Mouse (Mus musculus) liver, embryonic 12.5 days (tissue): ENCODE results near the gene Bub1. TPM values are rescaled to one million over a fixed set of nuclear protein-coding genes. Genes with fewer than 3 reads are reported as not detected.
A peak's percentile ranks its signal among the peaks of the same experiment; 100 is the strongest.

Source experiments
- ATAC-seq: fragments of 200-750 bp; cut with Nextera tagmentation; 2 replicates; pipeline ENCODE4 v1.8.0; 2017; ENCODE audit warnings: moderate number of reproducible peaks, mild to moderate bottlenecking, moderate library complexity
- H3K27ac ChIP-seq: fragments of 300-500 bp; sonication (generic); 2 replicates; pipeline ENCODE4 v1.5.1; 2016; ENCODE audit warnings: mild to moderate bottlenecking
- H3K27me3 ChIP-seq: fragments of 300-500 bp; sonication (generic); replicated peaks from 2 replicates; pipeline ENCODE4 v1.6.1; 2016; ENCODE audit warnings: mild to moderate bottlenecking, moderate library complexity
- H3K36me3 ChIP-seq: fragments of 300-500 bp; sonication (generic); 2 replicates; pipeline ENCODE4 v1.6.1; 2016; ENCODE audit warnings: mild to moderate bottlenecking, moderate library complexity
- H3K4me1 ChIP-seq: fragments of 300-500 bp; sonication (generic); 2 replicates; pipeline ENCODE4 v1.6.1; 2016
- H3K4me2 ChIP-seq: fragments of 300-500 bp; sonication (generic); 2 replicates; pipeline ENCODE4 v1.6.1; 2016; ENCODE audit warnings: mild to moderate bottlenecking, moderate library complexity
- H3K4me3 ChIP-seq: fragments of 300-500 bp; sonication (generic); 2 replicates; pipeline ENCODE4 v1.5.1; 2016; ENCODE audit warnings: mild to moderate bottlenecking, moderate library complexity
- H3K9ac ChIP-seq: fragments of 300-500 bp; sonication (generic); 2 replicates; pipeline ENCODE4 v1.6.1; 2016; ENCODE audit warnings: mild to moderate bottlenecking, moderate library complexity
- H3K9me3 ChIP-seq: fragments of 300-500 bp; sonication (generic); replicated peaks from 2 replicates; pipeline ENCODE4 v1.6.1; 2016; ENCODE audit warnings: mild to moderate bottlenecking, moderate library complexity
- WGBS: fragments of 180-500 bp; shearing (Covaris S2); methylation state at CpG from one replicate; pipeline ENCODE4 v1.1.7; 2016; ENCODE audit not compliant: insufficient replicate concordance; 5-methylcytosine and 5-hydroxymethylcytosine counted together
- polyA plus RNA-seq: library from polyadenylated mRNA; unstranded; fragments of >200 nt; fragmentation: Nextera tagmentation; extraction: Ambion mirVana; gene quantifications from 2 replicates; pipeline ENCODE4 v1.2.1, GENCODE M21; 2016

The Bub1 gene
- polyA plus RNA-seq: 53.1 and 55.3 TPM in 2 replicates

DNA sequence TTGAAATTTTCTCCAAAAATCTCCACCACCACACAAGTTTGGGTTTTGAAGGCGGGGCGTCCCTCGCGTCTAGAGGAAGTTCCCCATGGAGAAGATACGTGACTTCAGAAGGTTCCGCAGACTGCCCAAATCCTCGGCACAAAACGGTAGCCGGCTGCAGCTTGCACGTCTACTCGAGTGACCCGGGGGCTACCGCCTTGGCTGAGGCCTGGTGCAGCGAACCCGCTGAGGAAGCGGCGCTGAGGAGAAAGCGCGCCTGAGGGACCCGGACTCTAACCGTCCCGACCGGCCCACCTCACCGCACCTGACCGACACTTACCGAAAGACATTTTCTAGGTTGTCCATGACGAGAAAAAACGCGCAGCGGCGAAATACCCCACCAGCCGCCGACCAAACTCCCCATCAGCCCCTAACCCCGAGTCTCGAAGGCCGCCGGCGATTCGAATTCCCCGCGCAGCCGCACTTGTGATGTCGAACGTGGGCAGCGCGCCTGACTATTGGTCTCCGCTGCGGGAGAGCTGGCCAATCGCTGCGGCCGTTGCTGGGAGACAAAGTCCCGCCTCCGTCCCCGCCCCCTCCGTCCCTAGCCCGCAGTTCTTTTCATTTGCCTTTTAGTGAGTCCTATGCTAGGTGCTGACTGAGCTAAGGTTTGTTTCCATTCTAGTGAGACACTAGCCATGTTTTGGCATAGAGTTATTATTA, at the start of gene Bub1:
Gene Bub1, minus strand, starts transcription at position 465 of the 702 bp plus-strand sequence.
- peak within 1 kb of the TSS; percentile 84 for H3K4me2 ChIP-seq
- under 1% methylated on average over 56 of the region's 56 CpGs for WGBS
- H3K4me1 ChIP-seq: peaks cover 15% of the 10 kb centered on the region
- no peaks in the 10 kb centered on the region for H3K9me3 ChIP-seq
- peaks cover 8% of the 10 kb centered on the region for H3K27me3 ChIP-seq
- peaks cover 17% of the 10 kb centered on the region for H3K36me3 ChIP-seq
- H3K9ac ChIP-seq: peak within 1 kb of the TSS; percentile 85
- peak; percentile 98 for ATAC-seq
- H3K4me3 ChIP-seq: peak within 1 kb of the TSS; percentile 91
- H3K27ac ChIP-seq: peak within 1 kb of the TSS; percentile 73

DNA sequence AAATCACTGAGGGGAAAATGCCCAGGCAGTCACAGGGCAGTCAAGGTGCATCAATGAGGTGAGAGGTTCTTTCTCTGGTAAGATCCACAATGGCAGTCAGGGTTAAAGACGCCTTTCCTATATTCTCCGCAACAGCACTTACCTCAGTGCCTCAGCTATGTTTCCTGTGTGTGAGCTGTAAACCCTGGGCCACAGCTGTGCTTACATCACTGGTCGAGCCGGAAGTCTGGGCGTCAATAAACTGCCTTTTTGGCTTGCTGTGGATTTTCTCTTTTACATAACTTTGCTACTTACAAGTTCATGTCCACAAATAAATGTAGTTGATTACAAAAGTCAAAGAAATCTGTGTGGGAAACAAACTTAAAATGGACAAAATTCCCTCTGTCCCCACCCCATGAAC, 49.4 kb upstream of the Bub1 start:
- Histone ChIP-seq H3K36me3 (no peaks in the 10 kb centered on the region), H3K9ac (no peak overlapping the region), H3K27me3 (peaks cover 8% of the 10 kb centered on the region; the same call in 1 of the 2 replicates), H3K4me1 (no peaks in the 10 kb centered on the region), H3K27ac (no peak overlapping the region), H3K9me3 (no peaks in the 10 kb centered on the region), H3K4me3 (no peak overlapping the region), H3K4me2 (no peak overlapping the region)
- 74% methylated on average over 5 of the region's 5 CpGs for WGBS
- no peak for ATAC-seq

DNA sequence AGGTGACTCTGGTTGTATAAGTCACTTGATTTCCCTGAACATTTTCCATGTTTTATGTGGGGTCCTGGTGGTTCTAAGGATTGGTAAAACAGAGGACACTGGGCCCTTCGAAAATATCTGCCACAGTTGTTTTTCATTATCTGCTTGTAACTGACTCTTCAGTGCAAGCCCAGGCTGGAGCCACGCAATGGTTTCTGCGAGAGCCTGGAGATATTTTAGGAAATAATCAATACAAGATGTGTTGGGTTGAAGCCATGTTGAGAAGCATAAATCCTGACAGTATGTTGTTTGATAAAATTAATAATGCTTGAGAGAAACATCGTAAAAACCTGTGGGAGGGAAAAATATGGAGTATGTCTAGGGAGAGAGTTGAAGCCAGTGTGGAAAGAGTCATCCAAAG, 32.7 kb upstream of the Bub1 start:
- WGBS: 66% methylated on average over 4 of the region's 4 CpGs
- Histone ChIP-seq H3K4me2 (no peak overlapping the region), H3K36me3 (no peaks in the 10 kb centered on the region), H3K9me3 (no peaks in the 10 kb centered on the region), H3K27ac (no peak overlapping the region), H3K9ac (no peak overlapping the region), H3K4me3 (no peak overlapping the region), H3K4me1 (no peaks in the 10 kb centered on the region), H3K27me3 (no peaks in the 10 kb centered on the region)
- ATAC-seq: no peak

DNA sequence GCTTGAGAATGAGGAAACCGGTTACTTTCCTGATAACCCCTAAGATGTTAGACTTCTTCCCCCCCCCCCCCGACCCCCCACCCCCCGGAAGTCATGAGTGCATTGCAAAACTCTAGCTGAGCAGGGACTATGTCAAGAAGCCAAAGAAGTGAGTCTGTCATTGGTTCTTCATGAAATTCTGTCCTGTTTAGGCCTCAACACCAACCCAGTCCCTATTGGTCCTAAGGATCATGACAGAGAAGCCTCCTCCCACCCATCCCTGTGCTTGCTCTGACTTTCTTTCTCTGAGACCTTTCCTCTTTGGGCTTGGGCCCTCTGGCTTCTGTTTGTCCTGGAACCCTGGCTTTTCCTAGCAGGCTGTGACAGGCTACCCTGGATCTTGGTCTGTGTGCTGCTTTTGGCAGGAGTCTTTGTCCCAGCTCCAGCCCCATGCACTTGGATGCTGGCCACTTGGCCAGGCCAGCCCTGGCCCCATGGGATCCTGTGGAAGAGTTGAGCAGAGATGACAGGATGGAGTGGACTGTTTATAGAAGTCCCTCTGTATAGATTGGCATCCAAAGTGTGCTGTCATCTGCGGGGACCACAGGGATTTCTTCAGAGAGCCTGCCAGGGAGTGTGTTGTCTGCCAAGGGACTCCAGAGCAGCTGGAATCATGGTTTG, 22.8 kb upstream of the Bub1 start:
- Histone ChIP-seq H3K9me3 (no peaks in the 10 kb centered on the region), H3K4me1 (no peaks in the 10 kb centered on the region), H3K27me3 (no peaks in the 10 kb centered on the region; the same call in 1 of the 2 replicates), H3K4me3 (no peak overlapping the region), H3K4me2 (no peak overlapping the region), H3K9ac (no peak overlapping the region), H3K27ac (no peak overlapping the region), H3K36me3 (no peaks in the 10 kb centered on the region)
- no peak for ATAC-seq
- WGBS: 55% methylated on average over 3 of the region's 4 CpGs

DNA sequence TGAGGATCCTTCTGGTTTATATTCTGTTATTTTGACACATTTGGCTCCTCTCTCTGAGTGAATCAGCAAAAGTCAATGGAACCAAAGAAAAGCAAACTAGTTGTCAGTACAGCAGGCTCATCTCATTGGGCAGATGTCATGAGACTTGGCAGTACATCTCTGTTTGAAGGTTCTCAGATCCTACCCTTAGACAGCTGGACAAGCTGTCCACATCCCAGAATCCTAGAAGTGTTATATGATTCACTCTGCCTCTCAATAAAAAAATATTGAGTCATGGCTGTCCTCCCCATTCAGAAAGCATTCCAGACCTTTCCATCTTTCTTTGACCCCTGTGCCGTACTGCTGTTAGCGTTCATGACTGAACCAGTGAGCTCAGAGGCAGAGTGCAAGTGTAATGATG, 18.7 kb upstream of the Bub1 start:
- no peaks in the 10 kb centered on the region for H3K4me1 ChIP-seq
- H3K4me2 ChIP-seq: no peak overlapping the region
- H3K27me3 ChIP-seq: no peaks in the 10 kb centered on the region; the same call in none of the 2 replicates
- no peaks in the 10 kb centered on the region for H3K9me3 ChIP-seq
- WGBS: 74% methylated on average over 2 of the region's 2 CpGs
- H3K27ac ChIP-seq: no peak overlapping the region
- no peaks in the 10 kb centered on the region for H3K36me3 ChIP-seq
- no peak overlapping the region for H3K4me3 ChIP-seq
- no peak overlapping the region for H3K9ac ChIP-seq
- ATAC-seq: no peak

DNA sequence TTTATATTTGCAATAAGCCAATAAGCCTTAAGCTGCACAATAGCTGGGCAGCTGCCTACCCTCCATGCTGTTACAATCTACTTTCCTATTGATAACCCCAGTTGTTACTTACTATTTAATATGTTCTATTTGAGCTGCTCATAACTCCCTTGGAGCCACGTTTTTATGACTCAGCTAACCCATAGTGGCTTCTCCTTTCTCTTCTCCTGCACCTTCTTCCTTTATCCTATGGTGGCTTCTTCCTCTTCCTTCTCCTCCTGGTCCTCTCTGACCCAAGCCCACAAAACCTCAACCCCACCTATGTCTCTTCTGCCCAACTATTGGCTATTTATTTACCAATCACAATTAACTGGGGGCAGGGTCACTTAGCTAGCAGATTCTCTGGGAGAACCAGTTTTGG, 14.9 kb upstream of the Bub1 start:
- no peaks in the 10 kb centered on the region for H3K9me3 ChIP-seq
- ATAC-seq: no peak
- no peaks in the 10 kb centered on the region for H3K36me3 ChIP-seq
- peaks cover 21% of the 10 kb centered on the region for H3K27me3 ChIP-seq
- no peak overlapping the region for H3K27ac ChIP-seq
- H3K4me2 ChIP-seq: no peak overlapping the region
- H3K4me3 ChIP-seq: no peak overlapping the region
- H3K9ac ChIP-seq: no peak overlapping the region
- 11% methylated on average over 1 of the region's 1 CpGs for WGBS
- no peaks in the 10 kb centered on the region for H3K4me1 ChIP-seq

DNA sequence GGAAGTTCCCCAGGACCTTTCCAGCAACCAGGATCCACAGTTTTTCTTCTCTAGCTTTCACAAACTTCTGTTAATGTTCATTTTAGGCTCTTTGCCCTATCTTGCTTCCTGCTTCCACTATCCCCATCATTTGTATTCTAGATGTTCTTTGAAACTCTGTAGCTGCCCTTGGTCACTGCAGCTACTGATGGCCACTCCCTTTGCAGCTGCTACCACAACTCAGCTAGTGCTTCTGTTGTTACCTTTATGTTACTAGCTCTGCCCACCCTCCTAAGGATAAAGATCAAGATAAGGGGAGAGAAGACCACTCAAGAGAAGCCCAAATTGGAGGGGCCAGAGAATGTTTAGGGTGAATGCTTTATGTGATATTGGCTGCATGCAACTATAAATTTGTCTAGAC, 14.3 kb upstream of the Bub1 start:
- no peak overlapping the region for H3K4me3 ChIP-seq
- no peaks in the 10 kb centered on the region for H3K9me3 ChIP-seq
- H3K9ac ChIP-seq: no peak overlapping the region
- H3K36me3 ChIP-seq: no peaks in the 10 kb centered on the region
- no peak overlapping the region for H3K4me2 ChIP-seq
- no peak overlapping the region for H3K27ac ChIP-seq
- no peaks in the 10 kb centered on the region for H3K4me1 ChIP-seq
- H3K27me3 ChIP-seq: peaks cover 26% of the 10 kb centered on the region
- no peak for ATAC-seq

DNA sequence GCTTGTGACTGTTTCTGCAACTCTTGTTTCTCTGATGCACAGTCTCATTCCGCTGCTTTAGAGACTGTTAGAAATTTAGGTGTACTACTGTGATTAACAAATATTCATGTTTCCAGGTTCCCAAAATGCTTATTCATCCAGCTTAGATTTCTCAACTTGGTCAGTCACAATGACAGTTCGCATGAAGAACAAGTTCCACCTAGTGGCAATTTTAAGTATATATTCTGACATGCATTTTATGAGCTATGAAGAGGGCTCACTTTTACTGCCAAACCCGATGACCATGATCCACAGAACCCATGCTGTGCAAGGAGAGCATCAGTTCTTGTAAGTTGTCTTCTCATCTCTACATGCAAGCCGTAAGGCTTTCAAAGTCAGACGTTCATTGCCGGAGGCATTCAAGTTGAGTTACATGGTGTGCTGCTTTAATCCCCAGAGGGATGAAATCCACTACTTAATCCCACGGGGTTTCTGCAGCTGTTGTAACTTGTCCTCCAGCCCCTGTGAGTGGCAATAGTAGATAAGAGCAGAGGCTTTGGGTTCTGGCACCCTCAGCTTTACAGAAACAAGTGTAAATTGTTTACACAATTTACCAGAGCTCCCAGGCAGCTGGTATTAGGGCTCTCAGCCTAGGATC, 13.8 kb upstream of the Bub1 start:
- Histone ChIP-seq H3K4me3 (no peak overlapping the region), H3K27ac (no peak overlapping the region), H3K4me1 (no peaks in the 10 kb centered on the region), H3K4me2 (no peak overlapping the region), H3K9me3 (no peaks in the 10 kb centered on the region), H3K9ac (no peak overlapping the region), H3K36me3 (no peaks in the 10 kb centered on the region), H3K27me3 (peaks cover 32% of the 10 kb centered on the region)
- ATAC-seq: no peak
- WGBS: 36% methylated on average over 7 of the region's 7 CpGs

DNA sequence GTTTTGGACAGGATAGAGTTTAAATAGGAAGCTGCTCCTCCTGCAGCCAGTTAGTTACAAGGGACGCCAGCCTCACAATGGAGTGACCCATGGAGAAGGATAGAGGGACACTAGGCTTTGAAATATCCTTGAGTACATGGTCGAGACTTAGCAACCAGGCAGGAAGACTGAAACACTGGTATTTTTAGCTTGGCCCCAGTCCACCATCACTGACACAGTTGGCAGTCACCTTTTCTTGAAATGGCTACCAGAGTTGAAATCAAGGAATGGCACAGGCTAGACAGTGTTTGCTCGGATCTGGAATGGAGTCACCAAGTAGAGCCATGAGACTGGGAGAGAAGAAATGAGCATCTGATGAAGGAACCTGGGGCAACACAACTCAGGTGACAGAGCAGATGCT, 10.8 kb upstream of the Bub1 start:
- H3K4me2 ChIP-seq: no peak overlapping the region
- no peak overlapping the region for H3K4me3 ChIP-seq
- no peaks in the 10 kb centered on the region for H3K36me3 ChIP-seq
- H3K9ac ChIP-seq: no peak overlapping the region
- H3K4me1 ChIP-seq: no peaks in the 10 kb centered on the region
- H3K27ac ChIP-seq: no peak overlapping the region
- H3K9me3 ChIP-seq: no peaks in the 10 kb centered on the region
- WGBS: 50% methylated on average over 3 of the region's 3 CpGs
- H3K27me3 ChIP-seq: peaks cover 60% of the 10 kb centered on the region
- ATAC-seq: no peak

DNA sequence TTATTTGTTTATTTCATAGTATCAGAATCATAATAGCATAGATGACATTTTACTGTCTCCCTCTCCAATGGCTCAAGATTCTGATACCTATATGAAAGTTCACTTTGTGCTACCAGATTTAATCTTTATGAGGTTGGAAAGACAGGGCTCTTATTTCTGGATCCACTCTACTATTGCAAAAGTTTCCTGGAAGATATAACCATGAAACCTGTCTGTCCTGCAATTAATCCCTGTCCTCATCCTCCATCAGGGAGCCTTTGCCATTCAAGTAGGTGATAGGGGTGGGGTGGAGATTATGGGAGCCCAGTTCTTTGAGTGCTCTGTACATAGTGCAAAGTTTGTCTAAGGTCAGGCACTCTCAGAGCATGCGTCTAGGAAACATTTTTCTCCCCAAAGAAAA, 9.7 kb upstream of the Bub1 start:
- H3K27ac ChIP-seq: no peak overlapping the region
- H3K4me1 ChIP-seq: no peaks in the 10 kb centered on the region
- H3K36me3 ChIP-seq: no peaks in the 10 kb centered on the region
- H3K27me3 ChIP-seq: peaks cover 68% of the 10 kb centered on the region
- no peaks in the 10 kb centered on the region for H3K9me3 ChIP-seq
- ATAC-seq: no peak
- H3K4me3 ChIP-seq: no peak overlapping the region
- no peak overlapping the region for H3K9ac ChIP-seq
- H3K4me2 ChIP-seq: no peak overlapping the region
- WGBS: 55% methylated on average over 1 of the region's 1 CpGs

DNA sequence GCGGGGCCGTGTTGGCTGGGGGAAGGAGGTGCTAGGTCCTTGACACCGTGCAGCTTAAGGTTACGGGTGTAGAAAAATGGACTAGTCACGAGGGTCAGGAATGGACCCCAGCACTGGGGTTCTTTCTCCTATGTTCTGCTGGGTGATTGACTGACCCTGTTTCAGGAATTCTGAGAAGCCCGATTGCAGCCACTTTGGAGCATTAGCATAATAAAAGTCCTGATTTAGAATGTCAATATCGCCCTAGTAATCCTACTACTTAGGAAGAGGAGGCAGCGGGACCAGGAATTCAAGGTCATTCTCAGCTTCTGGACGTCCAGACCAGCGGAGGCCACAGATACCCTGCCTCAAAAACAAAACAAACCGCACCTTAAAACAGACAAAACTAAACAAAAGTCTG, 7.8 kb upstream of the Bub1 start:
- Histone ChIP-seq H3K9me3 (no peaks in the 10 kb centered on the region), H3K36me3 (no peaks in the 10 kb centered on the region), H3K4me1 (no peaks in the 10 kb centered on the region), H3K27ac (no peak overlapping the region), H3K27me3 (peaks cover 71% of the 10 kb centered on the region), H3K4me3 (no peak overlapping the region), H3K4me2 (no peak overlapping the region), H3K9ac (no peak overlapping the region)
- ATAC-seq: no peak
- WGBS: 20% methylated on average over 11 of the region's 11 CpGs

DNA sequence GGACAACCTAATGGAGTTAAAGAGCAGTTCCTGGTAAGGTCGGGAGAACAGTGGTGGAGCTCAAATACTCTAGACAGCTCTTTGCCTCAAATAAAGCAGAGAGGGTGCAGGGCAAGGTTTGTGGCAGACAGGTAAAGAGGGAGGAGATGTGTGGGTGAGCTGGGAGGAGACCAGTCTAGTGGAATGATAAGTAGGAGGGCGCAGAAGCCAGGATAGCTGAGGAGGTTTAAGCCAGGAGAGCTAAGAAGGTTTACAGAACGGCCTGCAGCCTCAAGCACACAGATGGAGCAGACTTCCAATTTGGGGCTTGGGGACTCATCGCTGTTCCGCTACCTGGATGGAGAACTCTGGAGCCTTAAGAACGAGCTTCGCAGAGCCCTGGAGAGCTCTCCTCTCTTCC, 6.9 kb upstream of the Bub1 start, which contains the start of gene Acoxl:
Gene Acoxl, plus strand, starts transcription at position 301 of the 400 bp plus-strand sequence.
- H3K9ac ChIP-seq: no peak within 1 kb of the TSS
- no peak within 1 kb of the TSS for H3K27ac ChIP-seq
- H3K27me3 ChIP-seq: peaks cover 74% of the 10 kb centered on the region
- no peaks in the 10 kb centered on the region for H3K4me1 ChIP-seq
- 51% methylated on average over 7 of the region's 7 CpGs for WGBS
- H3K36me3 ChIP-seq: no peaks in the 10 kb centered on the region
- no peak within 1 kb of the TSS for H3K4me3 ChIP-seq
- no peak for ATAC-seq
- no peak within 1 kb of the TSS for H3K4me2 ChIP-seq
- no peaks in the 10 kb centered on the region for H3K9me3 ChIP-seq
